Mouse (Mus musculus) MEL (cell line): Measurements from ENCODE around the gene Otogl.

Experiments
- CTCF ChIP-seq, 3 experiments: IDR thresholded peaks in 2 of 3; conservative IDR thresholded peaks in 1 of 3; 2 replicates each; pipeline ENCODE4 v1.5.1; 2011 to 2012; ENCODE audit warnings: low read length in 3 of 3, low read depth in 2 of 3, mild to moderate bottlenecking in 2 of 3, improper control_type of control experiment in 1 of 3, inconsistent platforms in 1 of 3, mixed read lengths in 1 of 3, moderate library complexity in 1 of 3; ENCODE audit not compliant: control insufficient read depth in 1 of 3, insufficient read depth in 1 of 3, poor library complexity in 1 of 3, severe bottlenecking in 1 of 3
- E2F4 ChIP-seq: IDR thresholded peaks from 2 replicates; pipeline ENCODE4 v1.6.1; 2011; ENCODE audit warnings: low read depth, low read length, improper control_type of control experiment, borderline replicate concordance
- GABPA ChIP-seq: IDR thresholded peaks from 2 replicates; pipeline ENCODE4 v1.6.1; 2012; ENCODE audit warnings: low read depth, mild to moderate bottlenecking, inconsistent platforms, low read length, improper control_type of control experiment, moderate library complexity
- JUND ChIP-seq: IDR thresholded peaks from 2 replicates; pipeline ENCODE4 v1.6.1; 2011; ENCODE audit warnings: low read depth, mild to moderate bottlenecking, improper control_type of control experiment, low read length
- NELFE ChIP-seq: IDR thresholded peaks from 2 replicates; pipeline ENCODE4 v1.6.1; 2011; ENCODE audit warnings: low read depth, low read length, improper control_type of control experiment
- RCOR1 ChIP-seq: IDR thresholded peaks from 2 replicates; pipeline ENCODE4 v1.6.1; 2012; ENCODE audit warnings: low read depth, mild to moderate bottlenecking, inconsistent platforms, low read length, improper control_type of control experiment
- TCF12 ChIP-seq: IDR thresholded peaks from 2 replicates; pipeline ENCODE4 v1.6.1; 2014; ENCODE audit warnings: low read depth, mild to moderate bottlenecking, inconsistent platforms, low read length, improper control_type of control experiment, moderate library complexity
- ZC3H11A ChIP-seq: IDR thresholded peaks from 2 replicates; pipeline ENCODE4 v1.6.1; 2012; ENCODE audit warnings: low read depth, mild to moderate bottlenecking, inconsistent platforms, low read length, improper control_type of control experiment

DNA sequence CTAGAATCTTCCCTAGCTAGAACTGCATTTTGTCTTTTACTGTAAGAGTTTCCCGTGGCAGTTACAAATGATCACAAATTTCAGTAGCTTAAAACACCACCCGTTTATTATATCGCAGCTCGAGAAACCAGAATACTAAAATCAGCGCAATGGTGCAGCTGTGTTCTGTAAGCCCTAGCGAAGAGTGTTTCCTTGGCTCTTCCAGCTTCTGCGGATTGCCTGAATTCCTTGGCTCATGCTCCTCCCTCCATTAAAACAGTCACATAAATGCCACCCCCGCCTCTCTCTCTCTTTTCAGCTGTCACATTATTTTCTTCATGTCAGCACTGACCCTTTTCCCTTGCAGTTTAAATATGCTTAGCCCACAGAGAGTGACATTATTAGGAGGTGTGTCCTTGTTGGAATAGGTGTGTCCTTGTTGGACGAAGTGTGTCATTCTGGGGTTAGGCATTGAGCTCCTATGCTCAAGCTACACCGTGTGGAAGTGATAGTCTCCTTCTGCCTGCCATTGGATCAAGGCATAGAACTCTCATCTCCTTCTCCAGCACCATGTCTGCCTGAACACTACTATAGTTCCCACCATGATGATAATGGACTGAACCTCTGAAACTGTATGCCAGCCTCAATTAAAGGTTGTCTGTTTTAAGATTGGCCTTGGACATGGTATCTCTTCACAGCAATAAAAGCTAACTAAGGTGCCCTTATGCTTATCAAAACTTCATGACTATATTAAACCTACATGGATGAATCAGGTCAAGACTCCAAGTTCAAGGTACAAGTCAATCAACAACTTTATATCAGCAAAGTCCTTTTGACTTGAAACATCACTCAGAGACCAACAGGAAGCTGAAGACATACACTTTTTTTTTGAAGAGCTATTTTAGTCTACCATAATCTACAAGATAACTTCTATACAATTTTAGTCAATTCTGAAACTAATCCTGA lies 116.8 kb downstream of the Otogl start:
- no peak for TF ChIP-seq JUND
- TF ChIP-seq ZC3H11A: no peak
- no peak for TF ChIP-seq CTCF (IDR thresholded peaks at IDR 0.05 in 2 of 3, conservative IDR thresholded peaks at IDR 0.05 in 1 of 3; ENCODE audit: control insufficient read depth in 1 of 3, insufficient read depth in 1 of 3, low read depth in 2 of 3, low read length in 3 of 3, poor library complexity in 1 of 3, severe bottlenecking in 1 of 3)
- TF ChIP-seq E2F4: no peak
- TF ChIP-seq GABPA: no peak
- no peak for TF ChIP-seq NELFE
- no peak for TF ChIP-seq TCF12
- TF ChIP-seq RCOR1: no peak
